Mouse (Mus musculus) midbrain, embryonic 10.5 days (tissue): Measurements from ENCODE around the gene Gm20388. TPM values are rescaled to one million over a fixed set of nuclear protein-coding genes. Genes with fewer than 3 reads are reported as not detected.

Experiments
- DNase-seq: peaks from one replicate; pipeline ENCODE4 v3.0.0-alpha.2; 2017; ENCODE audit warnings: low spot score
- H3K27ac ChIP-seq: fragments of 300-500 bp; sonication (generic); replicated peaks from 2 replicates; pipeline ENCODE4 v1.5.1; 2016; ENCODE audit warnings: mild to moderate bottlenecking
- H3K27me3 ChIP-seq: fragments of 300-500 bp; sonication (generic); 2 replicates; pipeline ENCODE4 v1.6.1; 2016; ENCODE audit warnings: low read depth, mild to moderate bottlenecking; ENCODE audit not compliant: poor library complexity, severe bottlenecking
- H3K36me3 ChIP-seq: fragments of 300-500 bp; sonication (generic); 2 replicates; pipeline ENCODE4 v1.6.1; 2016; ENCODE audit warnings: mild to moderate bottlenecking, moderate library complexity
- H3K4me1 ChIP-seq: fragments of 300-500 bp; sonication (generic); 2 replicates; pipeline ENCODE4 v1.6.1; 2016
- H3K4me3 ChIP-seq: fragments of 300-500 bp; sonication (generic); 2 replicates; pipeline ENCODE4 v1.5.1; 2016; ENCODE audit warnings: mild to moderate bottlenecking, moderate library complexity
- H3K9me3 ChIP-seq: fragments of 300-500 bp; sonication (generic); replicated peaks from 2 replicates; pipeline ENCODE4 v1.6.1; 2016; ENCODE audit warnings: mild to moderate bottlenecking
- WGBS: fragments of 180-500 bp; shearing (Covaris S2); methylation state at CpG from one replicate; pipeline ENCODE4 v1.1.7; 2016; 5-methylcytosine and 5-hydroxymethylcytosine counted together
- polyA plus RNA-seq: library from polyadenylated mRNA; unstranded; fragments of >200 nt; fragmentation: Nextera tagmentation; extraction: Ambion mirVana; gene quantifications from 2 replicates; pipeline ENCODE4 v1.2.1, GENCODE M21; 2016

The Gm20388 gene
- polyA plus RNA-seq, 1 experiment from 2014 or later = 7.1 TPM

- 35% methylated on average over 10 of the region's 10 CpGs for WGBS
- Histone ChIP-seq H3K4me1 (peaks cover 41% of the 10 kb centered on the region), H3K27ac (peak overlapping the region; percentile 81), H3K9me3 (no peaks in the 10 kb centered on the region), H3K36me3 (peaks cover 28% of the 10 kb centered on the region), H3K27me3 (no peaks in the 10 kb centered on the region), H3K4me3 (no peak overlapping the region)
- peak; percentile 61 for DNase-seq
Observed at GRCm38 (mm10) chr8:124314803-124315202, 4404.2 kb downstream of the Gm20388 start.

- no peak for DNase-seq
- peaks cover 13% of the 10 kb centered on the region; the same call in 1 of the 2 replicates for H3K36me3 ChIP-seq
- H3K4me1 ChIP-seq = peaks cover 35% of the 10 kb centered on the region
- H3K27ac ChIP-seq = peak overlapping the region; percentile 28; the same call in 1 of the 2 replicates
- H3K4me3 ChIP-seq = no peak overlapping the region
- no peaks in the 10 kb centered on the region for H3K9me3 ChIP-seq
- H3K27me3 ChIP-seq = no peaks in the 10 kb centered on the region
- 62% methylated on average over 12 of the region's 12 CpGs for WGBS
Observed at GRCm38 (mm10) chr8:124316466-124317136, 4406.0 kb downstream of the Gm20388 start.

GRCm38 (mm10) chr8:124317191-124317682 is 4406.6 kb downstream of the Gm20388 start:
- DNase-seq = no peak
- peaks cover 36% of the 10 kb centered on the region for H3K4me1 ChIP-seq
- WGBS = 79% methylated on average over 8 of the region's 8 CpGs
- no peak overlapping the region for H3K27ac ChIP-seq
- H3K36me3 ChIP-seq = peaks cover 7% of the 10 kb centered on the region
- no peak overlapping the region for H3K4me3 ChIP-seq
- no peaks in the 10 kb centered on the region for H3K27me3 ChIP-seq
- H3K9me3 ChIP-seq = no peaks in the 10 kb centered on the region

GRCm38 (mm10) chr8:124317821-124318220 is 4407.2 kb downstream of the Gm20388 start:
- Histone ChIP-seq H3K9me3 (no peaks in the 10 kb centered on the region), H3K36me3 (peaks cover 7% of the 10 kb centered on the region), H3K27me3 (no peaks in the 10 kb centered on the region), H3K4me3 (no peak overlapping the region), H3K4me1 (peaks cover 36% of the 10 kb centered on the region), H3K27ac (no peak overlapping the region)
- WGBS = 91% methylated on average over 6 of the region's 6 CpGs
- no peak for DNase-seq

- Histone ChIP-seq H3K27ac (peak overlapping the region; percentile 28; the same call in 1 of the 2 replicates), H3K36me3 (peaks cover 15% of the 10 kb centered on the region), H3K4me3 (no peak overlapping the region), H3K9me3 (no peaks in the 10 kb centered on the region), H3K27me3 (no peaks in the 10 kb centered on the region), H3K4me1 (peaks cover 36% of the 10 kb centered on the region)
- no peak for DNase-seq
- 82% methylated on average over 11 of the region's 11 CpGs for WGBS
Observed at GRCm38 (mm10) chr8:124318612-124319315, 4408.1 kb downstream of the Gm20388 start.

- H3K27ac ChIP-seq = peak overlapping the region; percentile 28; the same call in 1 of the 2 replicates
- no peak overlapping the region for H3K4me3 ChIP-seq
- WGBS = 91% methylated on average over 4 of the region's 4 CpGs
- H3K36me3 ChIP-seq = peaks cover 21% of the 10 kb centered on the region
- H3K4me1 ChIP-seq = peaks cover 33% of the 10 kb centered on the region
- no peak for DNase-seq
- no peaks in the 10 kb centered on the region for H3K9me3 ChIP-seq
- H3K27me3 ChIP-seq = no peaks in the 10 kb centered on the region
Observed at GRCm38 (mm10) chr8:124319316-124319652, 4408.6 kb downstream of the Gm20388 start.

GRCm38 (mm10) chr8:124321227-124321840 is 4410.7 kb downstream of the Gm20388 start:
- 79% methylated on average over 12 of the region's 12 CpGs for WGBS
- Histone ChIP-seq H3K27ac (no peak overlapping the region), H3K4me3 (no peak overlapping the region), H3K9me3 (no peaks in the 10 kb centered on the region), H3K4me1 (peaks cover 16% of the 10 kb centered on the region), H3K27me3 (no peaks in the 10 kb centered on the region), H3K36me3 (peaks cover 41% of the 10 kb centered on the region)
- no peak for DNase-seq

- H3K9me3 ChIP-seq = no peaks in the 10 kb centered on the region
- 96% methylated on average over 14 of the region's 14 CpGs for WGBS
- H3K27me3 ChIP-seq = no peaks in the 10 kb centered on the region
- no peak overlapping the region for H3K4me3 ChIP-seq
- peaks cover 7% of the 10 kb centered on the region; the same call in 1 of the 2 replicates for H3K4me1 ChIP-seq
- H3K36me3 ChIP-seq = peaks cover 60% of the 10 kb centered on the region
- no peak for DNase-seq
- no peak overlapping the region for H3K27ac ChIP-seq
Observed at GRCm38 (mm10) chr8:124323356-124323755, 4412.7 kb downstream of the Gm20388 start.

- DNase-seq = no peak
- H3K4me1 ChIP-seq = peaks cover 28% of the 10 kb centered on the region
- no peak overlapping the region for H3K27ac ChIP-seq
- WGBS = 85% methylated on average over 7 of the region's 7 CpGs
- H3K9me3 ChIP-seq = no peaks in the 10 kb centered on the region
- peaks cover 92% of the 10 kb centered on the region for H3K36me3 ChIP-seq
- H3K27me3 ChIP-seq = no peaks in the 10 kb centered on the region
- no peak overlapping the region for H3K4me3 ChIP-seq
Observed at GRCm38 (mm10) chr8:124328259-124328658, 4417.6 kb downstream of the Gm20388 start.

GRCm38 (mm10) chr8:124329690-124330089 is 4419.0 kb downstream of the Gm20388 start:
- no peak for DNase-seq
- peak overlapping the region; percentile 68 for H3K27ac ChIP-seq
- H3K36me3 ChIP-seq = peaks cover 92% of the 10 kb centered on the region
- H3K27me3 ChIP-seq = no peaks in the 10 kb centered on the region
- no peaks in the 10 kb centered on the region for H3K9me3 ChIP-seq
- no peak overlapping the region for H3K4me3 ChIP-seq
- WGBS = 57% methylated on average over 10 of the region's 10 CpGs
- peaks cover 28% of the 10 kb centered on the region for H3K4me1 ChIP-seq

- 38% methylated on average over 3 of the region's 3 CpGs for WGBS
- Histone ChIP-seq H3K4me1 (peaks cover 28% of the 10 kb centered on the region), H3K27me3 (no peaks in the 10 kb centered on the region), H3K9me3 (no peaks in the 10 kb centered on the region), H3K27ac (peak overlapping the region; percentile 77), H3K36me3 (peaks cover 92% of the 10 kb centered on the region), H3K4me3 (no peak overlapping the region)
- DNase-seq = no peak
Observed at GRCm38 (mm10) chr8:124330433-124330832, 4419.8 kb downstream of the Gm20388 start.

GRCm38 (mm10) chr8:124331094-124331493 is 4420.5 kb downstream of the Gm20388 start:
- Histone ChIP-seq H3K36me3 (peaks cover 92% of the 10 kb centered on the region), H3K27ac (peak overlapping the region; percentile 77)
- 93% methylated on average over 3 of the region's 3 CpGs for WGBS

More at GRCm38 (mm10) chr8:124331094-124331493, 4420.5 kb downstream of the Gm20388 start:
- no peaks in the 10 kb centered on the region for H3K9me3 ChIP-seq
- no peaks in the 10 kb centered on the region for H3K27me3 ChIP-seq
- no peak overlapping the region for H3K4me3 ChIP-seq
- no peak for DNase-seq
- peaks cover 28% of the 10 kb centered on the region for H3K4me1 ChIP-seq
